In the genomic region with DNA sequence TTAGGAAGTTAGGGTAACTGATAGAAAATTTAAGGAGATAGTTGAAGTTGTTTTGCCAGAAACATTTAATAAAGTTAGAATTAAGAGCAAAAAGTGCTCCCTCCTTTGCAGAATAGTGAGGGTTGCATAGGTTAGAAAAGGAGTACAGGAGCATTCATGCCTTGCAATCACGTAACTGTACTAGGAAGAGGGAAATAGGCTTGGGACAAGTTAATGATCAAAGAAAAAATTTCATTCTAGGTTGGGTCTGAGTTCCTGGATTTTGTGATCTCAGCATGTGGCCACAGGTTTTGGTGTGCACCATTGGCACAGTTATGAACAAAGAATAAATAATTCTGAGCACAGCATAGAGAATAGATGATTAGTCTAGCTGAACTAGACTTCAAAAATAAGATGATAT, we compare ENCODE assay signal across 17 mouse cellular contexts.
"Had no signal": no experiment of that assay in that cellular context is flagged by ENCODE, and none has a peak within 500 bp of the region (broad histone marks: within the 10 kb centered on the region; RNA-seq: fewer than 3 reads in every experiment).

No protein-coding gene starts in this region.

- H3K27me3 ChIP-seq: midbrain, embryonic 12.5 days; neural tube, embryonic 13.5 days; neural tube, embryonic 15.5 days had no signal

- H3K27ac ChIP-seq: midbrain, embryonic 10.5 days; midbrain, embryonic 12.5 days; neural tube, embryonic 13.5 days; neural tube, embryonic 15.5 days had no signal

- DNase-seq: lung, embryonic 14.5 days; lung, postnatal 10 days; lung, postnatal 4 days; midbrain, embryonic 14.5 days; right cerebral cortex, adult 18-20 months; right cerebral cortex, postnatal 25 days; right cerebral cortex, postnatal 4 days; spleen, adult 18-20 months; thymus, adult 18-20 months; thymus, postnatal 14 days; thymus, postnatal 36 days had no signal

- H3K4me3 ChIP-seq: midbrain, embryonic 10.5 days; midbrain, embryonic 12.5 days; myocyte; neural tube, embryonic 13.5 days; neural tube, embryonic 15.5 days had no signal

- H3K4me2 ChIP-seq: lung, embryonic 14.5 days; midbrain, embryonic 12.5 days; neural tube, embryonic 13.5 days; neural tube, embryonic 15.5 days had no signal

- H3K4me1 ChIP-seq: midbrain, embryonic 10.5 days; midbrain, embryonic 12.5 days; neural tube, embryonic 13.5 days; neural tube, embryonic 15.5 days had no signal

- H3K9ac ChIP-seq: lung, embryonic 14.5 days; midbrain, embryonic 12.5 days; neural tube, embryonic 13.5 days; neural tube, embryonic 15.5 days had no signal

- H3K36me3 ChIP-seq: midbrain, embryonic 10.5 days; midbrain, embryonic 12.5 days; neural tube, embryonic 13.5 days; neural tube, embryonic 15.5 days had no signal

- ATAC-seq: midbrain, embryonic 16.5 days had no signal

- H3K9me3 ChIP-seq: midbrain, embryonic 10.5 days; midbrain, embryonic 12.5 days; neural tube, embryonic 13.5 days; neural tube, embryonic 15.5 days had no signal
